Mouse (Mus musculus): ENCODE results near the gene Fcrl5. TPM values are rescaled to one million over a fixed set of nuclear protein-coding genes. Genes with fewer than 3 reads are reported as not detected.
A peak's percentile ranks its signal among the peaks of the same experiment; 100 is the strongest.

The Fcrl5 gene
- polyA plus RNA-seq, 1 experiment from 2014 or later = not detected

GRCm38 (mm10) chr3:87549908-87550307 is 114.3 kb downstream of the Fcrl5 start:
- no peak for ATAC-seq
- no peak overlapping the region for H3K27ac ChIP-seq (ENCODE audit: low read length)
- no peaks in the 10 kb centered on the region for H3K36me3 ChIP-seq (ENCODE audit: control insufficient read depth, insufficient read depth, low read length)
- H3K4me3 ChIP-seq (ENCODE audit: low read depth, low read length) = no peak overlapping the region
- H3K9ac ChIP-seq (ENCODE audit: low read depth, low read length) = 0 out of 2 replicates have a peak overlapping the region, but pooled peaks have one; percentile 14
- H3K27me3 ChIP-seq (ENCODE audit: control insufficient read depth, insufficient read depth, low read depth, low read length) = no peaks in the 10 kb centered on the region
- H3K4me2 ChIP-seq (ENCODE audit: low read length) = no peak overlapping the region
- H3K4me1 ChIP-seq (ENCODE audit: control insufficient read depth, insufficient read depth, low read length) = no peaks in the 10 kb centered on the region
- WGBS = 22% methylated on average over 14 of the region's 14 CpGs
- no peaks in the 10 kb centered on the region for H3K9me3 ChIP-seq (replicated peaks; ENCODE audit: control insufficient read depth, low read length, poor library complexity, severe bottlenecking)

Other genes starting within 250 kb of the Fcrl5 start
- gene Fcrls, start 172.0 kb upstream of the Fcrl5 start, polyA plus RNA-seq (2015; fragmentation: Nextera tagmentation; extraction: Ambion mirVana) = 9.3 and 11.9 TPM in 2 replicates
- 0.11 and 0.24 TPM in 2 replicates for gene Cd5l, start 77.9 kb upstream of the Fcrl5 start, polyA plus RNA-seq (2015; fragmentation: Nextera tagmentation; extraction: Ambion mirVana)
- gene Fcrl1, start 59.4 kb upstream of the Fcrl5 start, polyA plus RNA-seq (2015; fragmentation: Nextera tagmentation; extraction: Ambion mirVana) = 0.13 TPM in 1 of 2 replicates, not detected in the other
- 9.7 and 11.4 TPM in 2 replicates for gene Etv3, start 89.6 kb downstream of the Fcrl5 start, polyA plus RNA-seq (2015; fragmentation: Nextera tagmentation; extraction: Ambion mirVana)
- 26.2 and 26.5 TPM in 2 replicates for gene Arhgef11, start 181.8 kb downstream of the Fcrl5 start, polyA plus RNA-seq (2015; fragmentation: Nextera tagmentation; extraction: Ambion mirVana)

All from midbrain, embryonic 16.5 days (tissue).